Mouse (Mus musculus) thymus, adult 2 months (tissue): ENCODE data around the gene Abcg1.
A peak's percentile ranks its signal among the peaks of the same experiment; 100 is the strongest.

Source experiments
- CTCF ChIP-seq: fragments of 200-500 bp; IDR thresholded peaks from 2 replicates; pipeline ENCODE4 v1.5.1; 2012; ENCODE audit warnings: mild to moderate bottlenecking, control low read depth, low read length, moderate library complexity, borderline replicate concordance; ENCODE audit not compliant: control insufficient read depth, poor library complexity, insufficient read depth; ENCODE audit errors: extremely low read depth
- POLR2A ChIP-seq: fragments of 200-500 bp; IDR thresholded peaks from 2 replicates; pipeline ENCODE4 v1.6.1; 2012; ENCODE audit warnings: mild to moderate bottlenecking, low read length, control low read depth, moderate library complexity; ENCODE audit not compliant: control insufficient read depth, poor library complexity, insufficient read depth; ENCODE audit errors: extremely low read depth

DNA sequence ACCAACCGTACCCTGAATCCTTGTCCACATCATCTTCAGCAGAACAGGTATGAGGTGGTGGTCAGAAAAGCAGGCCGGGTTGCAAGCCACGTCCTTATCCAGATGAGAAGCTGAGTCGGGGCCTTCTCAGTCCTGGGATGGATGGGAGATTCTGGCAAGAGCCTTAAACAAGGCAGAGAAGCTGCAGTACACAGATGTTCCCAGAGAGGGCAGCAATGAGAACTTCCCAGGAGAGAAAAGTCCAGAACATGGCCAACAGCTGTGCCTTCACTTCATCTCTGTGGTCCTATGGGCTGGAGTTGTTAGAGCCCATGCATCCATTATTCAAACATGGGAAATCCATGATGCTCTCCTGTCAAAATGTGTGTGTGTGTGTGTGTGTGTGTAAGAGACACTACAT lies 39.2 kb upstream of the Abcg1 start:
- TF ChIP-seq POLR2A (no peak), CTCF (peak; percentile 34; the same call in 1 of the 2 replicates)
